Mouse (Mus musculus): Measurements from ENCODE around the gene Pomp. TPM values are rescaled to one million over a fixed set of nuclear protein-coding genes. Genes with fewer than 3 reads are reported as not detected.

The Pomp gene
- polyA plus RNA-seq, 1 experiment from 2014 or later, result 500 TPM

GRCm38 (mm10) chr5:147869568-147869967 is 9.3 kb downstream of the Pomp start:
- Histone ChIP-seq H3K9ac (ENCODE audit: low read depth, low read length) (no peak overlapping the region; the same call in 1 of the 2 replicates), H3K4me2 (replicated peaks; ENCODE audit: low read depth) (no peak overlapping the region), H3K4me3 (ENCODE audit: low read depth, low read length) (no peak overlapping the region), H3K4me1 (replicated peaks; ENCODE audit: control insufficient read depth, insufficient read depth, low read length) (no peaks in the 10 kb centered on the region; the same call in 1 of the 2 replicates), H3K9me3 (ENCODE audit: control insufficient read depth) (no peaks in the 10 kb centered on the region), H3K27ac (ENCODE audit: low read depth, low read length) (peak overlapping the region; percentile 78), H3K36me3 (ENCODE audit: control insufficient read depth, insufficient read depth) (peaks cover 80% of the 10 kb centered on the region), H3K27me3 (replicated peaks; ENCODE audit: control insufficient read depth, insufficient read depth, low read length) (no peaks in the 10 kb centered on the region)
- 55% methylated on average over 6 of the region's 6 CpGs for WGBS
- ATAC-seq, result peak; percentile 81
- TF ChIP-seq CTCF (IDR thresholded peaks at IDR 0.05; ENCODE audit: low read depth), result peak; percentile 62

DNA sequence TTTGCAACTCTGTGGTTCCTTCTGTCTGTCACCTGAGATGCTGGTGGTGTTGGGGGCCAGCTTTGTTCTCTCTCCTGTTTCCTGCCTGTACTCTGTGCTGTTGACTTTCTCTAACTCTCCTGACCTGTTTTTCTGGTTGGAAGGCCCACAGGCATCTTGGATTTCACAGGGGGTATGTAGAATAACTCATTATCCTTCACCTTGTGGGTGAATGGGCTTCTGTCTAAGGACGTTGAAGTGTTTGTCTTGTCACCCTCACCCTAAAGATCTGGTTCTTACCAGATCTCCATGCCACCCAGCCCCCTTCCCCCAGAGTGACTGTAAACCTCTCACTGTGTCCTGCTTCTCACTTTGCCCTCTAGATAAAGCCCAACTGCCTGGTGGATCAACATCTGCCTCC is 10.0 kb downstream of the Pomp start:
- no peak overlapping the region for H3K4me2 ChIP-seq (replicated peaks; ENCODE audit: low read depth)
- peaks cover 80% of the 10 kb centered on the region for H3K36me3 ChIP-seq (ENCODE audit: control insufficient read depth, insufficient read depth)
- WGBS, result 42% methylated on average over 1 of the region's 1 CpGs
- no peak for TF ChIP-seq CTCF (IDR thresholded peaks at IDR 0.05; ENCODE audit: low read depth)
- H3K4me3 ChIP-seq (ENCODE audit: low read depth, low read length), result no peak overlapping the region
- no peaks in the 10 kb centered on the region; the same call in 1 of the 2 replicates for H3K4me1 ChIP-seq (replicated peaks; ENCODE audit: control insufficient read depth, insufficient read depth, low read length)
- no peak overlapping the region for H3K9ac ChIP-seq (ENCODE audit: low read depth, low read length)
- ATAC-seq, result no peak
- H3K9me3 ChIP-seq (ENCODE audit: control insufficient read depth), result no peaks in the 10 kb centered on the region
- peak overlapping the region; percentile 78 for H3K27ac ChIP-seq (ENCODE audit: low read depth, low read length)
- H3K27me3 ChIP-seq (replicated peaks; ENCODE audit: control insufficient read depth, insufficient read depth, low read length), result no peaks in the 10 kb centered on the region

DNA sequence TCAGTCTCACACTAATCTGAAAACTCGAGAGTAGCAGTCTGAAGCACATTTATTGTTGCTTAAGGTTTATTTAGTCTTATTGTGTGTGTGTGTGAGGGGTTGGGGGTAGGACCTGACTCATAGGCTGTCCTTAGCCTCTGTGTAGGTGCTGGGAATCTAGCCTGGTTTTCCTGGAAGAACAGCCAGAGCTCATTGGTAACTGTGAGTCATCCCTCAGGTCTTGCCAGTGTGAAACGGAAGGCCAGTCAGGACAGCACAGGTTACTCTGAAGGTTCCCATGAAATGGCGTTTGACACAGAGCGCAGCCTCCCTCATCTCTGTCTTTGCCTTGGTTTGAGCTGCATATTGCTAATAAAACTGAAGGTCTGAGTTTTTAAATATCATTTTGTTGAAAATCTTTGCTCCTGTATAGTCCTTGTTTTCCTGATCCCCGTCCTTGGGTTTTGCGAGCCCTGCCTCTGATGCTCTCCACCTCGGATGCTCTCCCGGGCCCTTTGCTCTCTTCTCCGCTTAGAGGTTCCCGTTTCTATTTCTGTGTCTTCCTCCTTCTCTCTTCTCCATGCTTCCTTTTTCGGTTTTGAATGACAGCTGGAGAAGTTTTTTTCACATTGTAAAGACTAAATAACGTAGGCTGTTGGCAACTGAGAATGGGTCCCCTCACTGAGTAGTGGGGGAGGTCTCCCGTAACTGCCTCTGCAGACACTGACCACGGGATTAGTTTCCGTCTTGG is 11.0 kb downstream of the Pomp start:
- Histone ChIP-seq H3K4me2 (replicated peaks; ENCODE audit: low read depth) (no peak overlapping the region), H3K4me1 (replicated peaks; ENCODE audit: control insufficient read depth, insufficient read depth, low read length) (no peaks in the 10 kb centered on the region; the same call in 1 of the 2 replicates), H3K9ac (ENCODE audit: low read depth, low read length) (no peak overlapping the region), H3K9me3 (ENCODE audit: control insufficient read depth) (no peaks in the 10 kb centered on the region), H3K27ac (ENCODE audit: low read depth, low read length) (no peak overlapping the region), H3K4me3 (ENCODE audit: low read depth, low read length) (no peak overlapping the region), H3K27me3 (replicated peaks; ENCODE audit: control insufficient read depth, insufficient read depth, low read length) (no peaks in the 10 kb centered on the region), H3K36me3 (ENCODE audit: control insufficient read depth, insufficient read depth) (peaks cover 79% of the 10 kb centered on the region)
- ATAC-seq, result no peak
- 90% methylated on average over 15 of the region's 15 CpGs for WGBS
- no peak for TF ChIP-seq CTCF (IDR thresholded peaks at IDR 0.05; ENCODE audit: low read depth)

DNA sequence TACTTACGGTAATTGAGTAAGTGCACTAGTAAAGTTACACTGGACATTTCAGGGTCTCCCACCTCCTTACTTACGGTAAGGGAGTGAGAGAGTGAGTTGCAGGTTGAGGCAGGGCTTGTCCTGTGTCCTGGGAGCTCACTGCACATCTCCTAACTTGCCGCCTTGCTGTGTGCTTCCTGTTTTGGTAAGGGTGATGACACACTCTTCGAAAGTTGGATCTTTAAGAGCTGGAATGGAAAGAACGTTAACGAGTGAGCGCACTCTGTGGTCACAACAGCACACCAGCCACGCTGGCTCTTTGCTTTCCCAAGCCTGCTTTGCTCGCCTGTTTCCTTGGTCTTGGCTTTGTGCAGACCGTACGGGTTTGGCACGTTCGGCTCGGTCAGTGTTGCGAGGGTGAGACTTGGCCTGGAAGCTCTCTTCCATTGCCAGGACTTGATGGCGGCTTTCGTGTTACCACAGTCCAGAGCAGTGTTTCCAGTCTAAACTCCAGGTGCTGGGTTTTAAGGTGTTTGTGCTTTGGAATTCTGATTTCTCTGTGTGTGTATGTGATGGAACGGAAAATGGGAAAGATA is 14.3 kb downstream of the Pomp start:
- Histone ChIP-seq H3K27me3 (replicated peaks; ENCODE audit: control insufficient read depth, insufficient read depth, low read length) (no peaks in the 10 kb centered on the region), H3K27ac (ENCODE audit: low read depth, low read length) (peak overlapping the region; percentile 76), H3K4me3 (ENCODE audit: low read depth, low read length) (no peak overlapping the region), H3K4me1 (replicated peaks; ENCODE audit: control insufficient read depth, insufficient read depth, low read length) (no peaks in the 10 kb centered on the region; the same call in 1 of the 2 replicates), H3K9me3 (ENCODE audit: control insufficient read depth) (no peaks in the 10 kb centered on the region), H3K36me3 (ENCODE audit: control insufficient read depth, insufficient read depth) (peaks cover 91% of the 10 kb centered on the region), H3K9ac (ENCODE audit: low read depth, low read length) (no peak overlapping the region), H3K4me2 (replicated peaks; ENCODE audit: low read depth) (peak overlapping the region; percentile 43)
- no peak for ATAC-seq
- 92% methylated on average over 18 of the region's 18 CpGs for WGBS
- TF ChIP-seq CTCF (IDR thresholded peaks at IDR 0.05; ENCODE audit: low read depth), result no peak

DNA sequence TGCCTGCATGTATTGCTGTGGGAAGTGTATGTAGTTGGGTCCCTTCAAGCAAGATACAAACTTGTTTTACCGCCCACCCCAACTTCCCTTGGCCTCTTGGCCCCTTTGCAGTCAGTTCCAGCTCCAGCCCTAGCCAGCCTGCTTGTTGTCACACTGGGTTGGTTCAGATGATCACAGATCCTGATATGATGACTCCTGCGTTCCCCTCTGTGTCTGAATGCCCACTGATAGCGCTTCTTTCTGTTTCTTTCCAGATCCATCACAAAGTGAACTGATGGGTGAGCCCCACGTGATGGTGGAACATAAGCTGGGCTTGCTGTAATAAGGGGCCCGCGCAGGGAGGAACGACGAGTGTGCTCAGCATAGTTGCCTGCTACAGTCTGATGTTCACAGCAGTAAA is 14.9 kb downstream of the Pomp start:
- ATAC-seq, result no peak
- Histone ChIP-seq H3K27me3 (replicated peaks; ENCODE audit: control insufficient read depth, insufficient read depth, low read length) (no peaks in the 10 kb centered on the region), H3K4me3 (ENCODE audit: low read depth, low read length) (no peak overlapping the region), H3K4me2 (replicated peaks; ENCODE audit: low read depth) (peak overlapping the region; percentile 43), H3K9me3 (ENCODE audit: control insufficient read depth) (no peaks in the 10 kb centered on the region), H3K27ac (ENCODE audit: low read depth, low read length) (peak overlapping the region; percentile 76), H3K9ac (ENCODE audit: low read depth, low read length) (no peak overlapping the region), H3K4me1 (replicated peaks; ENCODE audit: control insufficient read depth, insufficient read depth, low read length) (no peaks in the 10 kb centered on the region; the same call in 1 of the 2 replicates), H3K36me3 (ENCODE audit: control insufficient read depth, insufficient read depth) (peaks cover 89% of the 10 kb centered on the region)
- WGBS, result 75% methylated on average over 8 of the region's 8 CpGs
- no peak for TF ChIP-seq CTCF (IDR thresholded peaks at IDR 0.05; ENCODE audit: low read depth)

DNA sequence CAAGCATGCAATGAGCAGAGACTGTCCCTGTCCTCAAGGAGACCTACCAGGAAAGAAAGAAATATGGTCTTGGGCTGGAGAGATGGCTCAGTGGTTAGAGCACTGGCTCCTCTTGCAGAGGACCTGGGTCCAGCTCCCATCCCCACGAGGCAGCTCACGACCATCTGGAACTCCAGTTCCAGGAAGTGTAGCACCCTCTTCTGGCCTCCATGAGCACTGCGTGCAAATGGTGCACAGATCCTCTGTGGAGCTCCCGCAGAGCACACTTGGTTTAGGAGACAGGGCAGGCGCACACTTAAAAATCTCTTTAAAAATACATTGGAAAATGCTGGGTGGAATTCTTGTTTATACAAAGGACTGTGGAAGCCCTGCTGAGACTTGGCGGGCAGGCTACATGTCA is 17.3 kb downstream of the Pomp start:
- H3K4me1 ChIP-seq (replicated peaks; ENCODE audit: control insufficient read depth, insufficient read depth, low read length), result no peaks in the 10 kb centered on the region; the same call in 1 of the 2 replicates
- no peak for ATAC-seq
- no peak overlapping the region for H3K9ac ChIP-seq (ENCODE audit: low read depth, low read length)
- no peak overlapping the region for H3K4me3 ChIP-seq (ENCODE audit: low read depth, low read length)
- 85% methylated on average over 6 of the region's 6 CpGs for WGBS
- no peak overlapping the region for H3K4me2 ChIP-seq (replicated peaks; ENCODE audit: low read depth)
- H3K27ac ChIP-seq (ENCODE audit: low read depth, low read length), result peak overlapping the region; percentile 50; the same call in 1 of the 2 replicates
- H3K36me3 ChIP-seq (ENCODE audit: control insufficient read depth, insufficient read depth), result peaks cover 77% of the 10 kb centered on the region
- H3K9me3 ChIP-seq (ENCODE audit: control insufficient read depth), result no peaks in the 10 kb centered on the region
- TF ChIP-seq CTCF (IDR thresholded peaks at IDR 0.05; ENCODE audit: low read depth), result peak; percentile 60
- H3K27me3 ChIP-seq (replicated peaks; ENCODE audit: control insufficient read depth, insufficient read depth, low read length), result no peaks in the 10 kb centered on the region
